Mouse (Mus musculus): Measurements from ENCODE around the gene Rassf4.

GRCm38 (mm10) chr6:116667382-116667781 is 6.4 kb downstream of the Rassf4 start:
- TF ChIP-seq CTCF (IDR thresholded peaks at IDR 0.05; ENCODE audit: insufficient read depth, low read length) (no peak), POLR2A (IDR thresholded peaks at IDR 0.05; ENCODE audit: borderline replicate concordance, extremely low read depth, low read depth, low read length) (no peak)

Data from lung, adult 2 months (tissue).